ENCODE assay signal across 8 mouse cellular contexts in genomic region chr11:75732434-75733226, GRCm38 (mm10). TPM values are rescaled to one million over a fixed set of nuclear protein-coding genes. Genes with fewer than 3 reads are reported as not detected.
DNase-seq lines count a peak whose midpoint lies in the region; ATAC-seq and TF ChIP-seq lines count a peak whose summit lies in the region.

Gene Ywhae, plus strand, starts transcription at chr11:75732869.

- TF ChIP-seq CTCF in heart, adult 2 months (IDR thresholded peaks at IDR 0.05), result 0 out of 2 replicates have a peak, but pooled peaks have one; percentile 20

- 1% methylated on average over 72 of the region's 76 CpGs for WGBS in embryonic facial prominence, embryonic 13.5 days
- WGBS in heart, adult 2 months, result 1% methylated on average over 76 of the region's 76 CpGs
- WGBS in limb, embryonic 13.5 days, result under 1% methylated on average over 72 of the region's 76 CpGs
- WGBS in midbrain, embryonic 16.5 days, result under 1% methylated on average over 71 of the region's 76 CpGs

- peak; percentile 97 for TF ChIP-seq POLR2A in heart, adult 2 months (IDR thresholded peaks at IDR 0.05; ENCODE audit: insufficient read depth, low read depth, low read length)

- H3K9me3 ChIP-seq in embryonic facial prominence, embryonic 13.5 days, result no peaks in the 10 kb centered on the region
- H3K9me3 ChIP-seq in limb, embryonic 13.5 days, result no peaks in the 10 kb centered on the region
- H3K9me3 ChIP-seq in midbrain, embryonic 16.5 days (replicated peaks; ENCODE audit: control insufficient read depth, low read length, poor library complexity, severe bottlenecking), result no peaks in the 10 kb centered on the region

- peak; percentile 69; the same call in 1 of the 2 replicates for TF ChIP-seq EP300 in heart, adult 2 months (IDR thresholded peaks at IDR 0.05; ENCODE audit: insufficient read depth, low read depth, low read length)

- peak within 1 kb of the TSS; percentile 98 for H3K27ac ChIP-seq in embryonic facial prominence, embryonic 13.5 days
- peak within 1 kb of the TSS; percentile 97 for H3K27ac ChIP-seq in heart, adult 2 months
- peak within 1 kb of the TSS; percentile 94 for H3K27ac ChIP-seq in limb, embryonic 13.5 days
- H3K27ac ChIP-seq in midbrain, embryonic 16.5 days (ENCODE audit: low read length), result peak within 1 kb of the TSS; percentile 100

- peak within 1 kb of the TSS; percentile 96 for H3K9ac ChIP-seq in embryonic facial prominence, embryonic 13.5 days
- H3K9ac ChIP-seq in heart, adult 2 months (ENCODE audit: low read depth, low read length), result peak within 1 kb of the TSS; percentile 95
- peak within 1 kb of the TSS; percentile 90 for H3K9ac ChIP-seq in limb, embryonic 13.5 days
- H3K9ac ChIP-seq in midbrain, embryonic 16.5 days (ENCODE audit: low read depth, low read length), result peak within 1 kb of the TSS; percentile 100

- peak; percentile 95 for DNase-seq in 3134 (ENCODE audit: extremely low read depth, insufficient read length, low spot score)
- DNase-seq in adrenal gland, postnatal 36 days, result peak; percentile 91 to 92
- peak in 1 of 2 experiments; percentile 94 for DNase-seq in heart, adult 2 months
- peak; percentile 88 to 91 for DNase-seq in kidney, adult 8-10 months
- peak; percentile 75 to 84 for DNase-seq in spleen, postnatal 14 days (ENCODE audit: low spot score in 2 of 2)

- H3K4me3 ChIP-seq in embryonic facial prominence, embryonic 13.5 days, result peak within 1 kb of the TSS; percentile 68
- peak within 1 kb of the TSS; percentile 85 for H3K4me3 ChIP-seq in heart, adult 2 months
- peak within 1 kb of the TSS; percentile 62 for H3K4me3 ChIP-seq in limb, embryonic 13.5 days
- H3K4me3 ChIP-seq in midbrain, embryonic 16.5 days (ENCODE audit: low read depth, low read length), result peak within 1 kb of the TSS; percentile 96

- H3K36me3 ChIP-seq in embryonic facial prominence, embryonic 13.5 days, result no peaks in the 10 kb centered on the region; the same call in 1 of the 2 replicates
- H3K36me3 ChIP-seq in heart, adult 2 months (ENCODE audit: control insufficient read depth, insufficient read depth, low read length), result peaks cover 30% of the 10 kb centered on the region
- H3K36me3 ChIP-seq in limb, embryonic 13.5 days, result peaks cover under 1% of the 10 kb centered on the region; the same call in 1 of the 2 replicates
- H3K36me3 ChIP-seq in midbrain, embryonic 16.5 days (ENCODE audit: control insufficient read depth, insufficient read depth, low read length), result no peaks in the 10 kb centered on the region

- H3K79me2 ChIP-seq in heart, adult 2 months (replicated peaks; ENCODE audit: control insufficient read depth, insufficient read depth, low read length), result peaks cover 13% of the 10 kb centered on the region

- H3K4me1 ChIP-seq in embryonic facial prominence, embryonic 13.5 days, result peaks cover 40% of the 10 kb centered on the region
- peaks cover 11% of the 10 kb centered on the region for H3K4me1 ChIP-seq in heart, adult 2 months (ENCODE audit: control insufficient read depth, insufficient read depth, low read length)
- H3K4me1 ChIP-seq in limb, embryonic 13.5 days, result peaks cover 33% of the 10 kb centered on the region
- peaks cover 40% of the 10 kb centered on the region for H3K4me1 ChIP-seq in midbrain, embryonic 16.5 days (ENCODE audit: control insufficient read depth, insufficient read depth, low read length)

- intact Hi-C loops in heart, adult 2 months (cut with DNase I), result loop anchor here (2.0 kb wide), 1 partner anchor 78 kb away; no protein-coding TSS in a partner anchor

- ATAC-seq in embryonic facial prominence, embryonic 13.5 days (ENCODE audit: insufficient number of reproducible peaks, insufficient read depth, low FRiP score, low TSS enrichment, low read depth), result peak; percentile 91
- peak; percentile 94 for ATAC-seq in limb, embryonic 13.5 days (ENCODE audit: low FRiP score, low read depth)
- ATAC-seq in midbrain, embryonic 16.5 days, result peak; percentile 93

- H3K4me2 ChIP-seq in embryonic facial prominence, embryonic 13.5 days, result peak within 1 kb of the TSS; percentile 81
- peak within 1 kb of the TSS; percentile 78 for H3K4me2 ChIP-seq in limb, embryonic 13.5 days (replicated peaks)
- peak within 1 kb of the TSS; percentile 92 for H3K4me2 ChIP-seq in midbrain, embryonic 16.5 days (ENCODE audit: low read length)

- H3K27me3 ChIP-seq in embryonic facial prominence, embryonic 13.5 days, result peaks cover 4% of the 10 kb centered on the region; the same call in 1 of the 2 replicates
- H3K27me3 ChIP-seq in heart, adult 2 months (ENCODE audit: control insufficient read depth, insufficient read depth, low read length), result no peaks in the 10 kb centered on the region
- no peaks in the 10 kb centered on the region for H3K27me3 ChIP-seq in limb, embryonic 13.5 days
- no peaks in the 10 kb centered on the region for H3K27me3 ChIP-seq in midbrain, embryonic 16.5 days (ENCODE audit: control insufficient read depth, insufficient read depth, low read depth, low read length)

RNA-seq across cellular contexts. Expression of gene Ywhae, which starts in this region (rescaled TPM):
- total RNA-seq in adrenal gland, postnatal 36 days (2021), result 100 to 1,000 TPM; 594 to 617 TPM
- polyA plus RNA-seq in embryonic facial prominence, embryonic 13.5 days (2015; fragmentation: Nextera tagmentation; extraction: Ambion mirVana), result 959 and 992 TPM in 2 replicates
- total RNA-seq in heart, adult 2 months (2021), result 100 to 1,000 TPM; 503 to 554 TPM
- 206 and 352 TPM in 2 replicates for polyA plus RNA-seq in heart, adult 2 months (2012; rRNA removed)
- polyA plus RNA-seq in limb, embryonic 13.5 days (2015; fragmentation: Nextera tagmentation; extraction: Ambion mirVana), result 920 and 928 TPM in 2 replicates
- 1,507 and 1,584 TPM in 2 replicates for polyA plus RNA-seq in midbrain, embryonic 16.5 days (2015; fragmentation: Nextera tagmentation; extraction: Ambion mirVana)
